Mouse (Mus musculus) B cell, adult 67 days (primary cell): ENCODE results near the gene Gm4559. TPM values are rescaled to one million over a fixed set of nuclear protein-coding genes. Genes with fewer than 3 reads are reported as not detected.

Source experiments
- total RNA-seq, 2 experiments: library from RNA; stranded (reverse); gene quantifications; 4 replicates each; pipeline ENCODE4 v1.2.4; 2023

Gm4559 gene
- not detected for total RNA-seq

GRCm38 (mm10) chr7:142274263-142274662, at the start of gene Gm4559:
Gm4559 (minus strand) TSS chr7:142274363.

GRCm38 (mm10) chr7:142303249-142303648, 29.1 kb upstream of the Gm4559 start, which contains the start of gene Krtap5-4:
Krtap5-4 (plus strand) TSS chr7:142303549.

GRCm38 (mm10) chr7:142297018-142297417, 22.9 kb upstream of the Gm4559 start, which contains the start of gene Krtap5-1:
Krtap5-1 (minus strand) TSS chr7:142297118.

GRCm38 (mm10) chr7:142258254-142258653, 15.9 kb downstream of the Gm4559 start, which contains the start of gene Gm2431:
Gm2431 (minus strand) TSS chr7:142258354.

GRCm38 (mm10) chr7:142240978-142241377, 33.2 kb downstream of the Gm4559 start, which contains the start of gene Gm40460:
Gm40460 (minus strand) TSS chr7:142241078.

GRCm38 (mm10) chr7:142229871-142230270, 44.3 kb downstream of the Gm4559 start, which contains the start of gene Krtap5-5:
Krtap5-5 (minus strand) TSS chr7:142229971.

Other genes starting within 250 kb of the Gm4559 start
- 10 to 100 TPM; 38.2 to 38.6 TPM for gene Mob2, start 213.3 kb downstream of the Gm4559 start, total RNA-seq
- gene Dusp8, start 178.5 kb downstream of the Gm4559 start, total RNA-seq = 1 to 10 TPM in 1 of 2 experiments, under 1 TPM in 1; 0.86 to 1.3 TPM
- gene Gm45618, start 153.6 kb downstream of the Gm4559 start, total RNA-seq = not detected
- gene Gm39115, start 138.3 kb downstream of the Gm4559 start, total RNA-seq = not detected
- not detected for gene Gm45337, start 129.8 kb downstream of the Gm4559 start, total RNA-seq
- not detected for gene Gm29735, start 117.2 kb downstream of the Gm4559 start, total RNA-seq
- gene Gm4553, start 108.6 kb downstream of the Gm4559 start, total RNA-seq = not detected
- not detected for gene Krtap5-2, start 98.4 kb downstream of the Gm4559 start, total RNA-seq
- gene Gm10153, start 84.0 kb downstream of the Gm4559 start, total RNA-seq = not detected
- not detected for gene Krtap5-3, start 73.0 kb downstream of the Gm4559 start, total RNA-seq
- gene Gm7579, start 62.5 kb downstream of the Gm4559 start, total RNA-seq = not detected
- not detected for gene Krtap5-5, start 44.4 kb downstream of the Gm4559 start, total RNA-seq
- not detected for gene Gm40460, start 33.3 kb downstream of the Gm4559 start, total RNA-seq
- gene Gm2431, start 16.0 kb downstream of the Gm4559 start, total RNA-seq = not detected
- not detected for gene Krtap5-1, start 22.8 kb upstream of the Gm4559 start, total RNA-seq
- not detected for gene Krtap5-4, start 29.2 kb upstream of the Gm4559 start, total RNA-seq
- under 1 TPM in 1 of 2 experiments, not detected in 1; 0.70 TPM for gene Ifitm10, start 99.4 kb upstream of the Gm4559 start, total RNA-seq
- 1 to 10 TPM in 1 of 2 experiments, not detected in 1; 4.8 TPM for gene Gm49369, start 108.3 kb upstream of the Gm4559 start, total RNA-seq
- gene Ctsd, start 113.7 kb upstream of the Gm4559 start, total RNA-seq = 10 to 100 TPM; 61.8 to 67.8 TPM
- not detected for gene Syt8, start 160.5 kb upstream of the Gm4559 start, total RNA-seq
- gene Tnni2, start 167.4 kb upstream of the Gm4559 start, total RNA-seq = 1 to 10 TPM; 3.3 to 7.1 TPM
- gene Lsp1, start 186.4 kb upstream of the Gm4559 start, total RNA-seq = 100 to 1,000 TPM; 852 to 856 TPM
- 10 to 100 TPM; 35.7 to 36.8 TPM for gene Tnnt3, start 224.5 kb upstream of the Gm4559 start, total RNA-seq